Mouse (Mus musculus) ES-E14 (cell line): ENCODE results near the gene Usp37.

Experiments
- HCFC1 ChIP-seq: IDR thresholded peaks from 2 replicates; pipeline ENCODE4 v1.6.1; 2012; ENCODE audit warnings: low read length, inconsistent platforms, borderline replicate concordance; ENCODE audit not compliant: insufficient read depth
- MAFK ChIP-seq: IDR thresholded peaks from 2 replicates; pipeline ENCODE4 v1.6.1; 2014; ENCODE audit warnings: mild to moderate bottlenecking, low read depth, low read length, inconsistent platforms; ENCODE audit not compliant: insufficient read depth
- ZC3H11A ChIP-seq: IDR thresholded peaks from 2 replicates; pipeline ENCODE4 v1.6.1; 2012; ENCODE audit warnings: low read depth, mild to moderate bottlenecking, inconsistent platforms, low read length, borderline replicate concordance

GRCm38 (mm10) chr1:74391844-74392441 lies 152.1 kb downstream of the Usp37 start:
- TF ChIP-seq HCFC1 (no peak), MAFK (no peak), ZC3H11A (no peak)
